Mouse (Mus musculus) hindbrain, embryonic 10.5 days (tissue): ENCODE results near the gene Crtc2. TPM values are rescaled to one million over a fixed set of nuclear protein-coding genes. Genes with fewer than 3 reads are reported as not detected.
A peak's percentile ranks its signal among the peaks of the same experiment; 100 is the strongest.
"Not testable (repeated sequence)": the region's sequence is repeated elsewhere in the genome, so short reads cannot be mapped to it uniquely, and the experiment has no call there.

Experiments
- DNase-seq: peaks from one replicate; pipeline ENCODE4 v3.0.0-alpha.2; 2017; ENCODE audit warnings: low spot score
- H3K27ac ChIP-seq: fragments of 300-500 bp; sonication (generic); 2 replicates; pipeline ENCODE4 v1.5.1; 2016; ENCODE audit warnings: mild to moderate bottlenecking, moderate library complexity
- H3K27me3 ChIP-seq: fragments of 300-500 bp; sonication (generic); 2 replicates; pipeline ENCODE4 v1.6.1; 2016; ENCODE audit warnings: mild to moderate bottlenecking; ENCODE audit not compliant: poor library complexity, insufficient read depth, severe bottlenecking
- H3K36me3 ChIP-seq: fragments of 300-500 bp; sonication (generic); 2 replicates; pipeline ENCODE4 v1.6.1; 2016; ENCODE audit warnings: mild to moderate bottlenecking, moderate library complexity
- H3K4me1 ChIP-seq: fragments of 300-500 bp; sonication (generic); replicated peaks from 2 replicates; pipeline ENCODE4 v1.6.1; 2016; ENCODE audit warnings: mild to moderate bottlenecking
- H3K4me3 ChIP-seq: fragments of 300-500 bp; sonication (generic); 2 replicates; pipeline ENCODE4 v1.5.1; 2016; ENCODE audit warnings: mild to moderate bottlenecking, moderate library complexity
- H3K9me3 ChIP-seq: fragments of 300-500 bp; sonication (generic); 2 replicates; pipeline ENCODE4 v1.6.1; 2016; ENCODE audit warnings: mild to moderate bottlenecking, moderate library complexity
- WGBS: fragments of 180-500 bp; shearing (Covaris S2); methylation state at CpG from one replicate; pipeline ENCODE4 v1.1.7; 2016; 5-methylcytosine and 5-hydroxymethylcytosine counted together
- polyA plus RNA-seq: library from polyadenylated mRNA; unstranded; fragments of >200 nt; fragmentation: Nextera tagmentation; extraction: Ambion mirVana; gene quantifications from 2 replicates; pipeline ENCODE4 v1.2.1, GENCODE M21; 2016

Gene Crtc2
- polyA plus RNA-seq, 1 experiment from 2014 or later, result 28.4 TPM

DNA sequence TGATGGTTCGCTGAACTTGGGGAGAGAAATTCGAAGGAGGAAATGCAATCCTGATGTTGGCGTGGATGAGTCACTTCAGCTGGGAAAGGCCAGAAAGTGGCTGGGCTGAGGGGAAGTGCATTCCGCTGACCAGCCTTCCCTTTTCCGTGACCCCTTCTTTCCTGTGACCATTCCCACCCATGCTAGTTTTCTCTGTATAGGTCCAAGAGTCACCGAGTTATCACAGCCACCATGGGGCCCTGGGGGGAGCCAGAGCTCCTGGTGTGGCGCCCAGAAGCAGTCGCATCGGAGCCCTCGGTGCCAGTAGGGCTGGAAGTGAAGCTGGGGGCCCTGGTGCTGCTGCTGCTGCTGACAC, 5.2 kb upstream of the Crtc2 start:
- no peaks in the 10 kb centered on the region for H3K27me3 ChIP-seq
- WGBS, result 9% methylated on average over 10 of the region's 10 CpGs
- peak overlapping the region; percentile 70 for H3K4me3 ChIP-seq
- no peaks in the 10 kb centered on the region for H3K9me3 ChIP-seq
- peaks cover 27% of the 10 kb centered on the region for H3K4me1 ChIP-seq
- DNase-seq, result no peak
- peak overlapping the region; percentile 93 for H3K27ac ChIP-seq
- peaks cover 28% of the 10 kb centered on the region for H3K36me3 ChIP-seq

DNA sequence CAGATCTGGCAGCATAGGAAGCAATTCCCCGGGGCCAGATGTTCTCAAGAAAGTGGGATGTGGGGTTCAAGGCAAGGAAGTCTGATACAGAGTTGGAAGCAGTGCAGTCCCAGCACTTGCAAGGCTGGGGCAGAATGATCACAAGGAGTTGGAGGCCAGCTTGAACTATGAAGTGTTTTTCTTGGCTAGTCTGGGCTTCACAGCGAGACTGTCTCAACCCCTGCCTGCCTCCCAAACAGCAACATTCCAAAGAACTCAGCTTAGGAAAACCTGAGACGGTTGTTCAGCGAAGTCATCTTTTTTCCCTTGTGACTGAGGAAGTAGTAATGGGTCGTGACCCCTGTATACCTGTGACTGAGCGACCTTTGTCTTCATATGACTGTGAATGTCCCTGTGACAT, 3.2 kb upstream of the Crtc2 start:
- H3K27me3 ChIP-seq, result no peaks in the 10 kb centered on the region
- WGBS, result 89% methylated on average over 6 of the region's 6 CpGs
- no peak for DNase-seq
- H3K36me3 ChIP-seq, result peaks cover 28% of the 10 kb centered on the region
- H3K4me1 ChIP-seq, result peaks cover 37% of the 10 kb centered on the region
- H3K9me3 ChIP-seq, result no peaks in the 10 kb centered on the region
- H3K27ac ChIP-seq, result no peak overlapping the region
- H3K4me3 ChIP-seq, result no peak overlapping the region

DNA sequence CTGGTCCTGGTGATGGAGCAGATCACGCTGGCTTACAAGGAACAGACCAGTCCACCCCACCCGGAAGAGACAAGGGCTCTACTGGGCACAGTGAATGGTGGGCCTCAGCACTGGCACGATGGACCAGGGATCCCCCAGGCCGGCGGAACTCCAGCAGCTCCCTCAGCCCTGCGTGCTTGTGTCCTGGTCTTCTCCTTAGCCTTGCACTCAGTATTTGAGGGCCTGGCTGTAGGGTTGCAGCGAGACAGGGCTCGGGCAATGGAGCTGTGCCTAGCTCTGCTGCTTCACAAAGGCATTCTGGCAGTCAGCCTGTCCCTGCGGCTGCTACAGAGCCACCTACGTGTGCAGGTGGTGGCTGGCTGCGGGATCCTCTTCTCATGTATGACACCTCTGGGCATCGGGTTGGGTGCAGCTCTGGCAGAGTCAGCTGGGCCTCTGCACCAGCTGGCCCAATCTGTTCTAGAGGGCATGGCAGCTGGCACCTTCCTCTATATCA, 2.2 kb upstream of the Crtc2 start:
- H3K4me3 ChIP-seq, H3K27me3 ChIP-seq, DNase-seq, H3K27ac ChIP-seq, H3K9me3 ChIP-seq: not testable (repeated sequence)
- 88% methylated on average over 11 of the region's 12 CpGs for WGBS
- H3K4me1 ChIP-seq, result peaks cover 46% of the 10 kb centered on the region
- H3K36me3 ChIP-seq, result peaks cover 29% of the 10 kb centered on the region

DNA sequence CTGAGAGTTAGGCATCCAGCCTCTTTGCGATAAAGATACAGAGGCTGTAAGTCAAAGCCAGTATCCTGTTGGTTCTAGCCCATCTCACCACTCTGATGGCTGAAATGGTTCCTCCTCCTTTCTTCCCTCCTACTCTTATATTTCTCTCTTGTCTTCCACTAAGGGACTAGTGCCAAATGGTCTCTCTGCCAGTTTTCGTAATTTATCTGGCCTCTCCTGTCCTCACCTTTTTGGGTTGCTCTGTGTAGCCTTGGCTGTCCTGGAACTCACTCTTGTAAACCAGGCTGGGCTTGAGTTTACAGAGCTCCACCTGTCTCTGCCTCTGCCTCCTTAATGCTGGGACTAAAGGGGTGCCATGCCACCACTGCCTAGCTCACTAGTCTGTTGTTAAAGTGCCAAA, 1.3 kb upstream of the Crtc2 start:
- 87% methylated on average over 2 of the region's 2 CpGs for WGBS
- not testable (repeated sequence) for H3K4me3 ChIP-seq, H3K27ac ChIP-seq, H3K27me3 ChIP-seq, DNase-seq, H3K9me3 ChIP-seq
- H3K36me3 ChIP-seq, result peaks cover 38% of the 10 kb centered on the region
- peaks cover 42% of the 10 kb centered on the region for H3K4me1 ChIP-seq

DNA sequence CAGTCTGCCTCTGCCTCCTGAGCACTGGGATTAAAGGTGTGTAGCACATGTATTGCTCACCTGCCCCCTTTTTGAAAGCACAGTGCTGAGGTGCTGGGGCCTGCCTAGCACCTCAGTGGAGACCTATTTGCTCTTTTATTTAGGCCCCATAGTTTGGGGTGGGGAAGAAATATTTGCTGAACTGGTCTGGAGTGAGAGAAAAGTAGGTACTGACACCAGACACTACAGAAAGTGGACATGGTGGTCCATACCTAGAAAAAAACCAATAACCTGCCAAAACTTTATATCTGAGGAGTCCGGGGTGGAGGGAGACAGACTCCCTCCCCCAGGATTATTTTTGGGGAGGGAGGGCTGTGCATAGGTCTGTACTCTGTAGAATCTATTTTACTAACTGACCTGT, 789 bp upstream of the Crtc2 start:
- H3K27ac ChIP-seq, DNase-seq, H3K4me3 ChIP-seq, H3K9me3 ChIP-seq, H3K27me3 ChIP-seq: not testable (repeated sequence)
- peaks cover 40% of the 10 kb centered on the region for H3K4me1 ChIP-seq
- WGBS, result 87% methylated on average over 1 of the region's 1 CpGs
- peaks cover 43% of the 10 kb centered on the region for H3K36me3 ChIP-seq

DNA sequence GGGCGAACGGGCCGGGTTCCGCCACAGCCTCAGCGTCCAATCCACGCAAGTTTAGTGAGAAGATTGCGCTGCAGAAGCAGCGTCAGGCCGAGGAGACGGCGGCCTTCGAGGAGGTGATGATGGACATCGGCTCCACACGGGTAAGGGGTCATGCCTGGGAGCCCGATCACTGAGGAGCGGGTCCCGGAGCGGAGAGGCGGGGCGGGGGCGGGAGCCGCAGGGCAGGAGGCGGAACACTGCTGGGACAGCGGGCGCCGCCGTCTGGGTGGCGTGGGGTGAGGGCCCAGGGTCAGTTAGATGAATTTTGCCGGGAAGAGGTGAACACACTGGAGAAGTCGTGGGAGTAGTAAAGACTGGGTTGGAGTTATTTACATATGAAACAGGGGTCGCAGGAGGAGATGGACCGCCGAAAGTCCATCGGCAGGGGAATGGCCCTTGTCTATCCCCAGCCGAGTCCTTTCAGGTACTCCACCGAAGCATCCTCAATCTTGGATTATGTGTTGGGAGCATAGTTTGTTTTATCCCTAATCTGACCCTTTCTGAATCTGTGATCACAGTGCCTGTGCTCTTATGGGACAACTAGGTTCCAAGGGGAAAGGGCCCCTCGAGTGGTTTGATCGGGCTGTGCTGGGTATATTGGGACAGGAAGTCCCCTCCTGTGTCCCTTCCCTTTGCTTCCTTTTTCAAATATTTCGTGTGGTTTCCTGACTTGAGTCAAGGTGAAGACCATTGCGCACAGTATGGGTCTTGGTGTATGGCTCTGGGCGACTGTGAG, 643 bp downstream of the Crtc2 start:
- peaks cover 52% of the 10 kb centered on the region for H3K36me3 ChIP-seq
- 1% methylated on average over 41 of the region's 41 CpGs for WGBS
- H3K9me3 ChIP-seq, result no peaks in the 10 kb centered on the region
- no peaks in the 10 kb centered on the region for H3K27me3 ChIP-seq
- H3K4me3 ChIP-seq, result peak overlapping the region; percentile 92
- H3K27ac ChIP-seq, result peak overlapping the region; percentile 93
- H3K4me1 ChIP-seq, result peaks cover 27% of the 10 kb centered on the region
- no peak for DNase-seq

DNA sequence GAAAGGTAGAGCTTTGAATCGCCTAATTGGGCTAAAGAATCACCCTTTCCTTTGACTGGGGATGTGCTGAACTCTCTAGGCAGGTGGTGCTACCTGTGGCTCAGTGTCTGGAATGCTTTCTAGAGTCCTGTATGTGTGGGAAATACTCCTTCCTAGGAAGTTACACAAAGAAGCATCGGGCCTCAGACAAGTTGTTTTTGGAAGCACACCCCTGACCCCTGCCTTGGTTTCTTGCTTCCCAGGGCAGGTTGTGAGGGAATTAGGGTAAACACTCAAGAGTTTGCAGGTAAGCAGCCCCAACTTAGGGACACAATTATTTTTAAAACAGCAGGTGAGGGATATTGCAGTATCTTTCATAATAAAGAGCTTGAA, 1.2 kb downstream of the Crtc2 start:
- Histone ChIP-seq H3K4me3 (peak overlapping the region; percentile 92), H3K36me3 (peaks cover 52% of the 10 kb centered on the region), H3K9me3 (no peaks in the 10 kb centered on the region), H3K27me3 (no peaks in the 10 kb centered on the region), H3K27ac (peak overlapping the region; percentile 93), H3K4me1 (peaks cover 27% of the 10 kb centered on the region)
- 21% methylated on average over 2 of the region's 2 CpGs for WGBS
- no peak for DNase-seq

DNA sequence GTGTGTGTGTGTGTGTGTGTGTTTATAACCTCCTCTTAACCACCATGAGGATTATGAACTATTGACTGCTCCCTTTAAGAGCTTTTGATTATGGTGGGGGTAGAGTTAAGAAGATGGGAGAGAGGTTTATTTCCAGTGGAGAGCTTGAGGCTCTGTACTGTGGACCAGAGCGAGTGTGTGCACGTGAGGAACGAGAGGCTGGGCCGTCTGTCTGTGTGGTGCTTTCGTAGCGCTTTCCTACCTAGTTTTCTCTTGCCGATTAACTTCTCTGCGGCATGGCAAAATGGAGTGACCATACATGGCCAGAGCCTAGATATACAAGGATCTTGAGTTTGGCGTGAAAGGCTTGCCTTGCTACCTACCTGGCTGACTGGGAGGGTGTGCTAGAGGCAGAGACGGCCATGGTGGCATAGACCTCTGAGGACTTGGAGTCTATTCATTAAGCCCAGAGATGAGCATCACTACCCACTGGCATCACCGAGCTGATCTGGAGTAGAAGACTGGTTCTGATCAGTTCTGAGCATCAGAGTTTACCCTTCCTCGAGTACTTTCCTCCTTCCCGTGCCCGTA, 1.9 kb downstream of the Crtc2 start:
- 93% methylated on average over 14 of the region's 14 CpGs for WGBS

DNA sequence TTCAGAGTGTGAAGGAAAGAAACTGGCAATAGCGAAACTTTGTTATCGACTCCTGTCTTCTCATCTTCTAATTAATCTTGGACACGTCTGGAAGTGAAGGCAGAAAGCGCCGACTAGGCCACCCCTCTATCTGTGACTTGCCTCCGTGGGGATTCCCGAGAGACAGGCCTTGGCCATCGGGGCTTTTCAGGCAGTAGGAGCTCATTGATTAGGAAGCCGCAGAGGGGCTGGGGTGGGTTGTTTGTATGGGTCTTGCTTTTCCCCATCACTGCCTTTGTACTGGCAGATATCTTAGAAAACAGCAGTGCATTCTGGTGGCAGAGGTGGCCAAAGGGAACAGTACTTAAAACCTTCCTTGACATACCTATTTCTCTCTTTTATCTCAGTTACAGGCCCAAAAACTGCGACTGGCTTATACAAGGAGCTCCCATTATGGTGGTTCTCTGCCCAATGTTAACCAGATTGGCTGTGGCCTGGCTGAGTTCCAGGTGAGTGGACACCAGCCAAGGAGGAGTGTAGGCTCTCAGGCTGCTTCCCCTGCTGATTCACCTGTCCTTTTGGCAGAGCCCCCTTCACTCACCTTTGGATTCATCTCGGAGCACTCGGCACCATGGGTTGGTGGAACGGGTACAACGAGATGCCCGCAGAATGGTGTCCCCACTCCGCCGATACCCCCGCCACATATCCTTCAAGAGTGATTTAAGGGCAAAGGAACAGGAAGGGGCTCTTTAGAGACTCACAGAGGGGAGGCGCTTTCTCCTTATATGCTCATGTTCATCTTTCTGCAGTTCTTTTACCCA, 3.0 kb downstream of the Crtc2 start:
- Histone ChIP-seq H3K36me3 (peaks cover 53% of the 10 kb centered on the region), H3K9me3 (no peaks in the 10 kb centered on the region), H3K4me1 (peaks cover 27% of the 10 kb centered on the region), H3K27me3 (no peaks in the 10 kb centered on the region), H3K27ac (no peak overlapping the region), H3K4me3 (no peak overlapping the region)
- 93% methylated on average over 19 of the region's 19 CpGs for WGBS
- no peak for DNase-seq

More for the DNA sequence above, 1.9 kb downstream of the Crtc2 start:
- no peaks in the 10 kb centered on the region for H3K9me3 ChIP-seq
- no peak for DNase-seq
- no peaks in the 10 kb centered on the region for H3K27me3 ChIP-seq
- H3K4me3 ChIP-seq, result peak overlapping the region; percentile 92
- H3K36me3 ChIP-seq, result peaks cover 52% of the 10 kb centered on the region
- no peak overlapping the region for H3K27ac ChIP-seq
- H3K4me1 ChIP-seq, result peaks cover 27% of the 10 kb centered on the region

DNA sequence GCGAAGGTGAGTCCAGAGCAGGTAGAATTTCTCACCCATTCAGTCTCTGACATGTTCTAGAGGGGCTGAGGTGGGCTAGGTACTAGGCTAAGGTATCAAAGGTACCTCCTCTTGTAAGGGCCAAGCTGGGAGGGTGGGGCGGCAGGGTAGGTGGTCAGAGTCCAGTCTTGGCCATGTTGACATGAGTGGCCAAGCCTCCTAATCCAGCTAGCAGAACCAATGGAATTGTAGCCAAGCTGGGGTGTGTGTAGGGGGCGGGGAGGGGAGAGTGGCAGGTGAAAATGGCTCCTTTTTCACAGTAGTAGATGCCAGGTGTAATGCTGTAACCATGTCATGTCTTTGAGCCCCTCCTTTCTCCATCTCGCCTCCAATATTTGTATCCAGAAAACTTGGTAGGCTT, 4.6 kb downstream of the Crtc2 start:
- no peaks in the 10 kb centered on the region for H3K9me3 ChIP-seq
- DNase-seq, result no peak
- peaks cover 25% of the 10 kb centered on the region for H3K4me1 ChIP-seq
- H3K27ac ChIP-seq, result no peak overlapping the region
- peaks cover 69% of the 10 kb centered on the region for H3K36me3 ChIP-seq
- 89% methylated on average over 4 of the region's 4 CpGs for WGBS
- no peak overlapping the region for H3K4me3 ChIP-seq
- H3K27me3 ChIP-seq, result no peaks in the 10 kb centered on the region

DNA sequence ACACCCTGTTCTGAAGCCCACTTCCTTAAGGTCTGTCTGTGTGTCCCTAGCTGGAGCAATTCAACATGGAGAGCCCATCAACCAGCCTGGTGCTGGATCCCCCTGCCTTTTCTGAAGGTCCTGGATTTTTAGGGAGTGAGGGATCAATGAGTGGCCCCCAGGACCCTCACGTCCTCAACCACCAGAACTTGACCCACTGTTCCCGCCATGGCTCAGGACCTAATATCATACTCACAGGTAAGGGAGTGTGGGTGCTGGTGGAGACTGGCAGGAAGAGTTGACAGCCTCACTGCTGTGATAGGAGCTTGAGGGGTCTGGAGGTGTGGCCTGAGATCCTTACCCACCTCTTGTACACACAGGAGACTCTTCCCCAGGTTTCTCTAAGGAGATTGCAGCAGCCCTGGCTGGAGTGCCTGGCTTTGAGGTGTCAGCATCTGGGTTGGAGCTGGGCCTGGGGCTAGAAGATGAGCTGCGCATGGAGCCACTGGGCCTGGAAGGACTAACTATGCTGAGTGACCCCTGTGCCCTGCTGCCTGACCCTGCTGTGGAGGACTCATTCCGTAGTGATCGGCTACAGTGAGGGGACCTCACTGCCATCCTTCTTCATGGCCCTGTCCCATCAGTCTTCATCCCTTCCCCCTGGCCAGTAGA, 9.3 kb downstream of the Crtc2 start:
- no peak for DNase-seq
- H3K4me3 ChIP-seq, result no peak overlapping the region
- H3K27me3 ChIP-seq, result no peaks in the 10 kb centered on the region
- H3K36me3 ChIP-seq, result peaks cover 72% of the 10 kb centered on the region
- WGBS, result 89% methylated on average over 5 of the region's 5 CpGs
- H3K9me3 ChIP-seq, result no peaks in the 10 kb centered on the region
- H3K27ac ChIP-seq, result no peak overlapping the region
- peaks cover 24% of the 10 kb centered on the region for H3K4me1 ChIP-seq

DNA sequence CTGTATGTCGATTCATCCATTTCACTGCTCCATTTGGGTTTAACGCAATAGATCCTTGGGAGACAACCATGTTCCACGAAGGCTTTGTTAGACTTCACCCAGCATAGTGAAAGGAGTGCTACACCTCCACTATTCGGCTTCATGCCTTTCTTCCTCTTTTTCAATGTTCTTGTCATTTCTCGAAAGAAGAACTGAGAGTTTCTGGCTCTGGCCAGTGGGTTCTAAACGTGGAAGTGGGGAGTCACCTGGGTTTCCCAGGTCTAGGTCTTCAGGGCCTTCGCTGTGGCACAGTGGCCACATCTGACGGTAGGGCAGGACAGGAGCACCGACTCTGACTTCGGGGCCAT, 10.7 kb downstream of the Crtc2 start:
- WGBS, result 33% methylated on average over 10 of the region's 10 CpGs
- H3K4me1 ChIP-seq, result peaks cover 24% of the 10 kb centered on the region
- H3K9me3 ChIP-seq, result no peaks in the 10 kb centered on the region
- no peak for DNase-seq
- H3K27ac ChIP-seq, result peak overlapping the region; percentile 96
- peak overlapping the region; percentile 71 for H3K4me3 ChIP-seq
- peaks cover 70% of the 10 kb centered on the region for H3K36me3 ChIP-seq
- H3K27me3 ChIP-seq, result no peaks in the 10 kb centered on the region
